Mouse (Mus musculus) liver, postnatal 0 days (tissue): ENCODE data around the gene Itpr2. TPM values are rescaled to one million over a fixed set of nuclear protein-coding genes. Genes with fewer than 3 reads are reported as not detected.

ENCODE experiments used
- ATAC-seq: fragments of 200-750 bp; cut with Nextera tagmentation; 2 replicates; pipeline ENCODE4 v1.8.0; 2017; ENCODE audit warnings: mild to moderate bottlenecking, moderate library complexity
- DNase-seq: peaks from one replicate; pipeline ENCODE4 v3.0.0-alpha.2; 2016
- H3K27ac ChIP-seq: fragments of 300-500 bp; sonication (generic); 2 replicates; pipeline ENCODE4 v1.5.1; 2014; ENCODE audit warnings: antibody characterized with exemption, moderate library complexity, mild to moderate bottlenecking, low read depth
- H3K27me3 ChIP-seq: fragments of 300-500 bp; sonication (generic); 2 replicates; pipeline ENCODE4 v1.6.1; 2014; ENCODE audit warnings: low read length, control low read depth, mixed read lengths; ENCODE audit not compliant: insufficient read depth
- H3K36me3 ChIP-seq: fragments of 300-500 bp; sonication (generic); replicated peaks from 2 replicates; pipeline ENCODE4 v1.6.1; 2014; ENCODE audit warnings: mild to moderate bottlenecking, control low read depth, low read length, moderate library complexity, mixed read lengths; ENCODE audit not compliant: insufficient read depth
- H3K4me1 ChIP-seq: fragments of 300-500 bp; sonication (generic); 2 replicates; pipeline ENCODE4 v1.6.1; 2014; ENCODE audit warnings: antibody characterized with exemption, mild to moderate bottlenecking, control low read depth; ENCODE audit not compliant: insufficient read depth
- H3K4me2 ChIP-seq: fragments of 300-500 bp; sonication (generic); 2 replicates; pipeline ENCODE4 v1.6.1; 2014; ENCODE audit warnings: low read depth, mild to moderate bottlenecking, low read length, moderate library complexity, mixed read lengths
- H3K4me3 ChIP-seq: fragments of 300-500 bp; sonication (generic); 2 replicates; pipeline ENCODE4 v1.5.1; 2014; ENCODE audit warnings: low read depth, low read length
- H3K9ac ChIP-seq: fragments of 300-500 bp; sonication (generic); replicated peaks from 2 replicates; pipeline ENCODE4 v1.6.1; 2014; ENCODE audit warnings: mild to moderate bottlenecking, moderate library complexity
- H3K9me3 ChIP-seq: fragments of 300-500 bp; sonication (generic); 2 replicates; pipeline ENCODE4 v1.6.1; 2016; ENCODE audit warnings: mild to moderate bottlenecking, control low read depth, low read length, mixed read lengths
- CTCF ChIP-seq: sonication (generic); IDR thresholded peaks from 2 replicates; pipeline ENCODE4 v1.5.1; 2016; ENCODE audit warnings: antibody characterized with exemption, low read depth
- EP300 ChIP-seq: IDR thresholded peaks from 2 replicates; pipeline ENCODE4 v1.6.1; 2016; ENCODE audit warnings: antibody characterized with exemption, low read depth, mild to moderate bottlenecking
- WGBS: fragments of 180-500 bp; shearing (Covaris S2); extraction: QIAGEN DNeasy Blood & Tissue Kit; methylation state at CpG from one replicate; pipeline ENCODE4 v1.1.7; 2014; ENCODE audit not compliant: insufficient replicate concordance; 5-methylcytosine and 5-hydroxymethylcytosine counted together
- polyA plus RNA-seq: library from polyadenylated mRNA; unstranded; fragments of >200 nt; fragmentation: Nextera tagmentation; extraction: Ambion mirVana; gene quantifications from 2 replicates; pipeline ENCODE4 v1.2.1, GENCODE M21; 2015

The Itpr2 gene
- polyA plus RNA-seq, 1 experiment from 2014 or later: 13.8 TPM

GRCm38 (mm10) chr6:146397803-146398202 lies 104.2 kb downstream of the Itpr2 start:
- Histone ChIP-seq H3K4me2 (no peak overlapping the region), H3K36me3 (peaks cover 18% of the 10 kb centered on the region), H3K4me3 (no peak overlapping the region), H3K27ac (no peak overlapping the region), H3K9me3 (no peaks in the 10 kb centered on the region), H3K9ac (no peak overlapping the region), H3K27me3 (no peaks in the 10 kb centered on the region), H3K4me1 (peaks cover 8% of the 10 kb centered on the region; the same call in 1 of the 2 replicates)
- DNase-seq (no peak), ATAC-seq (peak; percentile 40)
- TF ChIP-seq EP300: no peak
- no peak for TF ChIP-seq CTCF
- WGBS: 27% methylated on average over 3 of the region's 3 CpGs

GRCm38 (mm10) chr6:146396253-146396652 lies 105.8 kb downstream of the Itpr2 start:
- Histone ChIP-seq H3K4me1 (peaks cover 8% of the 10 kb centered on the region; the same call in 1 of the 2 replicates), H3K9ac (no peak overlapping the region), H3K4me3 (no peak overlapping the region), H3K4me2 (no peak overlapping the region), H3K27ac (no peak overlapping the region), H3K9me3 (no peaks in the 10 kb centered on the region), H3K36me3 (peaks cover 23% of the 10 kb centered on the region), H3K27me3 (no peaks in the 10 kb centered on the region)
- 83% methylated on average over 5 of the region's 5 CpGs for WGBS
- no peak for DNase-seq
- no peak for ATAC-seq
- no peak for TF ChIP-seq EP300
- TF ChIP-seq CTCF: no peak

GRCm38 (mm10) chr6:146395616-146396015 lies 106.4 kb downstream of the Itpr2 start:
- WGBS: 75% methylated on average over 4 of the region's 4 CpGs
- H3K36me3 ChIP-seq: peaks cover 29% of the 10 kb centered on the region
- H3K4me3 ChIP-seq: no peak overlapping the region
- H3K4me1 ChIP-seq: peaks cover 8% of the 10 kb centered on the region; the same call in 1 of the 2 replicates
- no peak overlapping the region for H3K4me2 ChIP-seq
- H3K27me3 ChIP-seq: no peaks in the 10 kb centered on the region
- no peak overlapping the region for H3K9ac ChIP-seq
- no peak for ATAC-seq
- no peak overlapping the region for H3K27ac ChIP-seq
- DNase-seq: no peak
- TF ChIP-seq EP300 (no peak), CTCF (no peak)
- no peaks in the 10 kb centered on the region for H3K9me3 ChIP-seq

- Histone ChIP-seq H3K9me3 (no peaks in the 10 kb centered on the region), H3K4me1 (peaks cover 2% of the 10 kb centered on the region; the same call in 1 of the 2 replicates), H3K9ac (no peak overlapping the region), H3K4me3 (no peak overlapping the region), H3K27ac (no peak overlapping the region), H3K27me3 (no peaks in the 10 kb centered on the region), H3K36me3 (peaks cover 36% of the 10 kb centered on the region), H3K4me2 (no peak overlapping the region)
- ATAC-seq (no peak), DNase-seq (no peak)
- WGBS: 74% methylated on average over 2 of the region's 2 CpGs
- TF ChIP-seq EP300: no peak
- TF ChIP-seq CTCF: peak; percentile 55
Measured at GRCm38 (mm10) chr6:146392188-146392587, 109.8 kb downstream of the Itpr2 start.

GRCm38 (mm10) chr6:146390159-146390558 lies 111.9 kb downstream of the Itpr2 start:
- no peak for DNase-seq
- Histone ChIP-seq H3K4me2 (no peak overlapping the region), H3K27me3 (no peaks in the 10 kb centered on the region), H3K9me3 (no peaks in the 10 kb centered on the region), H3K4me1 (no peaks in the 10 kb centered on the region), H3K4me3 (no peak overlapping the region), H3K36me3 (peaks cover 32% of the 10 kb centered on the region), H3K27ac (no peak overlapping the region), H3K9ac (no peak overlapping the region)
- WGBS: 79% methylated on average over 4 of the region's 4 CpGs
- ATAC-seq: no peak
- TF ChIP-seq EP300: no peak
- TF ChIP-seq CTCF: peak; percentile 21

GRCm38 (mm10) chr6:146388010-146388409 lies 114.0 kb downstream of the Itpr2 start:
- 70% methylated on average over 4 of the region's 4 CpGs for whole genome bisulfite sequencing
- no peak for ATAC-seq
- H3K27ac ChIP-seq: no peak overlapping the region
- H3K9ac ChIP-seq: no peak overlapping the region
- no peak for TF ChIP-seq EP300
- TF ChIP-seq CTCF: no peak
- H3K36me3 ChIP-seq: peaks cover 29% of the 10 kb centered on the region
- no peak for DNase-seq
- no peak overlapping the region for H3K4me3 ChIP-seq
- no peaks in the 10 kb centered on the region for H3K9me3 ChIP-seq
- no peaks in the 10 kb centered on the region for H3K4me1 ChIP-seq
- no peak overlapping the region for H3K4me2 ChIP-seq
- no peaks in the 10 kb centered on the region for H3K27me3 ChIP-seq

- TF ChIP-seq EP300: no peak
- TF ChIP-seq CTCF: no peak
- Histone ChIP-seq H3K9ac (no peak overlapping the region), H3K27me3 (no peaks in the 10 kb centered on the region), H3K9me3 (no peaks in the 10 kb centered on the region), H3K4me3 (no peak overlapping the region), H3K4me1 (no peaks in the 10 kb centered on the region), H3K4me2 (no peak overlapping the region), H3K36me3 (peaks cover 32% of the 10 kb centered on the region), H3K27ac (no peak overlapping the region)
- ATAC-seq (no peak), DNase-seq (no peak)
- 48% methylated on average over 6 of the region's 6 CpGs for WGBS
Measured at GRCm38 (mm10) chr6:146387039-146387713, 114.8 kb downstream of the Itpr2 start.
